Mouse (Mus musculus) adrenal gland (tissue): ENCODE results near the gene Preb.

Experiments
- intact Hi-C: fragments of 180-260 bp; cut with DNase I; formaldehyde crosslinking; loops from one replicate; pipeline ENCODE4 v1.15.1; 2025

The Preb gene

DNA sequence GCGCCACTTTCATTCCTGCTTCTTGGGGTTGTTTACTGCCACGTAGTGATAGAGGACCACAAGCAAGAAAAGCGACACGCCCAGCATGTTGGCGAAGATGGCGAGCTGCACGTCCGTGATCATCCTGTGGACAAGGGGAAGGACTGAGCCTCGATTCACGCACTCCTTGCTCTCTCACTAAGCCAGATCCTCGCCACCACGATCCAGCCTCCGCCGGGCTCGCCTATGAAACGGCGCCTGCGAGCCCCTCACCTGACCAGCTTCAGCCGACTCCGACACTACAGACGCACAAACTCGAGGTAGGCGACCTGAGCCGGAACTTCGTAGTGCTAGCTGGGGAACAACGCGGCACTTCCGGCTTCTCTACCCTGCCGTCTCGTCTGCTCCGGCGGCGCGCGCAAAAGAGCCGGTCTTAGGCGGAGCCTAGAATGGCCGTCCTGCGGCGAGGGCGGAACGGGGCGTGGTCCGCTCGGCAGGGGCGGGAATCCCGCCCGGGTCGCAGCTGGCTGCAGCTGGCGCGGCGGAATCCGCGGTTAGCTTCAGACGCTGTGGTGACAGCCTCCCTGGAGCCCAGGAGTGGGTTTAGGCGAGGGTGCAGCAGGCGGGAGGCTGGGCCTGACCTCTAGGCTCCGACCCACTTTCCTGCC lies 52.6 kb downstream of the Preb start, which contains the start of gene Ost4:
Gene Ost4, minus strand, starts transcription at position 376 of the 647 bp plus-strand sequence.
- intact Hi-C loops = no loop called here

DNA sequence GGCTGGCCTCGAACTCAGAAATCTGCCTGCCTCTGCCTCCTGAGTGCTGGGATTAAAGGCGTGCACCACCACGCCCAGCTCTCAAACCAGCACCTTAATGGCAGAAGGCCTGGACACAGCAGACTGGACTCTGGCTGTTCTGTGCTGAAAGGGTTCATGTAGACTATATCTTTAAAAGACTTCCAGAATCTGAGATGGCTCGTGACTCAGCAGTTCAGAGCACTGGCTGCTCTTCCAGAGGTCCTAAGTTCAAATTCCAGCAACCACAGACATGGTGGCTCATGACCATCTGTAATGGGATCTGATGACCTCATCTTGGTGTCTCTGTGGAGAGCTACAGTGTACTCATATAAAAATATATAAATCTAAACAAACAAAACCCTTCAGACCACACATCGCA lies 58.3 kb downstream of the Preb start:
- intact Hi-C loops = no loop called here
